Mouse (Mus musculus) cerebellum, adult 18-20 months (tissue): ENCODE results near the gene Slc7a1.

Source experiments
- DNase-seq, 2 experiments: peaks; one replicate each; pipeline ENCODE4 v3.0.0; 2021

The Slc7a1 gene

GRCm38 (mm10) chr5:148314931-148315330 is 84.8 kb downstream of the Slc7a1 start:
- no peak for DNase-seq

GRCm38 (mm10) chr5:148312443-148312842 is 87.3 kb downstream of the Slc7a1 start:
- no peak for DNase-seq

GRCm38 (mm10) chr5:148310790-148311189 is 88.9 kb downstream of the Slc7a1 start:
- DNase-seq, result no peak

GRCm38 (mm10) chr5:148304112-148304511 is 95.6 kb downstream of the Slc7a1 start:
- no peak for DNase-seq

GRCm38 (mm10) chr5:148302968-148303367 is 96.7 kb downstream of the Slc7a1 start:
- DNase-seq, result peak in 1 of 2 experiments; percentile 10

GRCm38 (mm10) chr5:148293346-148293745 is 106.4 kb downstream of the Slc7a1 start:
- peak; percentile 22 to 34 for DNase-seq

GRCm38 (mm10) chr5:148292862-148293261 is 106.8 kb downstream of the Slc7a1 start:
- DNase-seq, result no peak

GRCm38 (mm10) chr5:148289951-148290350 is 109.8 kb downstream of the Slc7a1 start:
- DNase-seq, result no peak

GRCm38 (mm10) chr5:148288804-148289203 is 110.9 kb downstream of the Slc7a1 start:
- DNase-seq, result no peak

GRCm38 (mm10) chr5:148287529-148287928 is 112.2 kb downstream of the Slc7a1 start:
- DNase-seq, result no peak

- no peak for DNase-seq
These were observed 116.1 kb downstream of the Slc7a1 start for GRCm38 (mm10) chr5:148283584-148283983.

GRCm38 (mm10) chr5:148283177-148283576 is 116.5 kb downstream of the Slc7a1 start:
- no peak for DNase-seq

GRCm38 (mm10) chr5:148282631-148283030 is 117.1 kb downstream of the Slc7a1 start:
- no peak for DNase-seq

- no peak for DNase-seq
These were observed 117.6 kb downstream of the Slc7a1 start for GRCm38 (mm10) chr5:148282093-148282492.

GRCm38 (mm10) chr5:148280321-148280720 is 119.4 kb downstream of the Slc7a1 start:
- DNase-seq, result no peak

GRCm38 (mm10) chr5:148278233-148278632 is 121.5 kb downstream of the Slc7a1 start:
- no peak for DNase-seq
